Mouse (Mus musculus) ES-E14 (cell line): ENCODE results near the gene Sncg.
A peak's percentile ranks its signal among the peaks of the same experiment; 100 is the strongest.

Experiments used
- CHD2 ChIP-seq: IDR thresholded peaks from 2 replicates; pipeline ENCODE4 v1.6.1; 2014; ENCODE audit warnings: mild to moderate bottlenecking, low read depth, low read length, inconsistent platforms
- HCFC1 ChIP-seq: IDR thresholded peaks from 2 replicates; pipeline ENCODE4 v1.6.1; 2012; ENCODE audit warnings: low read length, inconsistent platforms, borderline replicate concordance; ENCODE audit not compliant: insufficient read depth
- MAFK ChIP-seq: IDR thresholded peaks from 2 replicates; pipeline ENCODE4 v1.6.1; 2014; ENCODE audit warnings: mild to moderate bottlenecking, low read depth, low read length, inconsistent platforms; ENCODE audit not compliant: insufficient read depth
- ZC3H11A ChIP-seq: IDR thresholded peaks from 2 replicates; pipeline ENCODE4 v1.6.1; 2012; ENCODE audit warnings: low read depth, mild to moderate bottlenecking, inconsistent platforms, low read length, borderline replicate concordance
- ZNF384 ChIP-seq: IDR thresholded peaks from 2 replicates; pipeline ENCODE4 v1.6.1; 2012; ENCODE audit warnings: low read depth, low read length, inconsistent platforms

DNA sequence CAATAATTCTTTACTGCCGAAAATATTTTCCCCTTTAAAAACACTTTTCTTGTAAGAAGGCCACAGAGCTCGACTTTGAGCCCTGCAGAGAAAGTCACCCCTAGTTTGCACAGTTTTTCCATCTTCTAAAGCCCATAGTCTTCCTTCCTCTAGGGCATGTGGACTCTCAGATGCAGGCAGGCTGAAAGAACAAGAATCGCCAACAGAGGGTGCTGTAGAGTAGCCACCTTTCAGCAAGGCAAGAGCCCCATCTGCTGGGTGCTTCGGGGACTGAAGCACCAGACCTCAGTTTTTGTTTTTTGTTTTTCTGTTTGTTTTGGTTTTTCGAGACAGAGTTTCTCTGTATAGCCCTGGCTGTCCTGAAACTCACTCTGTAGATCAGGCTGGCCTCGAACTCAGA lies 26.5 kb upstream of the Sncg start:
- TF ChIP-seq HCFC1 (peak; percentile 55; the same call in 1 of the 2 replicates), ZNF384 (peak; percentile 79; the same call in 1 of the 2 replicates), ZC3H11A (peak; percentile 96), CHD2 (no peak), MAFK (no peak)
